ENCODE assay signal across 8 mouse cellular contexts in genomic region chr11:60540002-60540610, GRCm38 (mm10). TPM values are rescaled to one million over a fixed set of nuclear protein-coding genes. Genes with fewer than 3 reads are reported as not detected.
DNase-seq lines count a peak whose midpoint lies in the region; ATAC-seq and TF ChIP-seq lines count a peak whose summit lies in the region.

No protein-coding gene starts in this region.

- intact Hi-C loops in left cerebral cortex, postnatal 14 days (cut with DNase I) = no loop called here
- intact Hi-C loops in left cerebral cortex, postnatal 10 days (cut with DNase I) = no loop called here

- H3K36me3 ChIP-seq in heart, embryonic 13.5 days = peaks cover 37% of the 10 kb centered on the region
- H3K36me3 ChIP-seq in kidney, postnatal 0 days (ENCODE audit: insufficient read depth, low read length) = peaks cover 11% of the 10 kb centered on the region; the same call in 1 of the 2 replicates
- peaks cover 5% of the 10 kb centered on the region for H3K36me3 ChIP-seq in lung, embryonic 16.5 days (ENCODE audit: control insufficient read depth, insufficient read depth, low read length)

- H3K27me3 ChIP-seq in heart, embryonic 13.5 days (replicated peaks) = no peaks in the 10 kb centered on the region
- H3K27me3 ChIP-seq in kidney, postnatal 0 days (ENCODE audit: insufficient read depth, low read length) = no peaks in the 10 kb centered on the region
- H3K27me3 ChIP-seq in lung, embryonic 16.5 days (ENCODE audit: control insufficient read depth, insufficient read depth, low read depth, low read length) = no peaks in the 10 kb centered on the region

- peak; percentile 33 to 37 for DNase-seq in left cerebral cortex, postnatal 14 days (ENCODE audit: low spot score in 2 of 2)
- no peak for DNase-seq in left cerebral cortex, postnatal 10 days (ENCODE audit: extremely low spot score in 1 of 2, low spot score in 2 of 2)
- peak; percentile 14 for DNase-seq in brain, embryonic 14.5 days (ENCODE audit: low read depth)
- peak; percentile 46 for DNase-seq in kidney, postnatal 0 days (ENCODE audit: low spot score)
- no peak for DNase-seq in c-Kit-positive CD71-positive TER-119-positive erythroid progenitor cells, embryonic 14.5 days (ENCODE audit: low spot score)

- peak overlapping the region; percentile 18; the same call in 1 of the 2 replicates for H3K27ac ChIP-seq in heart, embryonic 13.5 days (replicated peaks)
- no peak overlapping the region for H3K27ac ChIP-seq in kidney, postnatal 0 days
- no peak overlapping the region; the same call in 1 of the 2 replicates for H3K27ac ChIP-seq in lung, embryonic 16.5 days (ENCODE audit: low read length)

- peak overlapping the region; percentile 99 for H3K4me2 ChIP-seq in heart, embryonic 13.5 days
- peak overlapping the region; percentile 84 for H3K4me2 ChIP-seq in kidney, postnatal 0 days (ENCODE audit: low read length)
- peak overlapping the region; percentile 94 for H3K4me2 ChIP-seq in lung, embryonic 16.5 days (ENCODE audit: low read depth, low read length)

- no peak for ATAC-seq in heart, embryonic 13.5 days (ENCODE audit: extremely low read depth, insufficient number of reproducible peaks, low FRiP score, low TSS enrichment)
- ATAC-seq in kidney, postnatal 0 days (replicated peaks; ENCODE audit: low FRiP score, low read depth) = no peak
- ATAC-seq in lung, embryonic 16.5 days (ENCODE audit: low read depth) = no peak
- ATAC-seq in activated CD4-positive, CD25-positive, alpha-beta regulatory T cell, adult 4 months = no peak

- H3K4me3 ChIP-seq in heart, embryonic 13.5 days = peak overlapping the region; percentile 99
- peak overlapping the region; percentile 23 for H3K4me3 ChIP-seq in kidney, postnatal 0 days (replicated peaks; ENCODE audit: low read depth, low read length)
- H3K4me3 ChIP-seq in lung, embryonic 16.5 days (ENCODE audit: low read length) = peak overlapping the region; percentile 49

- TF ChIP-seq POLR2A in brain, embryonic 14.5 days (IDR thresholded peaks at IDR 0.05; ENCODE audit: borderline replicate concordance, extremely low read depth, insufficient read depth, insufficient read length, poor library complexity, severe bottlenecking) = no peak

- no peaks in the 10 kb centered on the region for H3K9me3 ChIP-seq in heart, embryonic 13.5 days
- H3K9me3 ChIP-seq in kidney, postnatal 0 days (replicated peaks; ENCODE audit: low read length) = no peaks in the 10 kb centered on the region
- no peaks in the 10 kb centered on the region for H3K9me3 ChIP-seq in lung, embryonic 16.5 days (ENCODE audit: control insufficient read depth, low read length)

- TF ChIP-seq CTCF in brain, embryonic 14.5 days (IDR thresholded peaks at IDR 0.05; ENCODE audit: borderline replicate concordance, extremely low read depth, insufficient read depth, insufficient read length) = no peak
- TF ChIP-seq CTCF in kidney, postnatal 0 days (IDR thresholded peaks at IDR 0.05; ENCODE audit: low read depth) = no peak

- peak overlapping the region; percentile 81 for H3K9ac ChIP-seq in heart, embryonic 13.5 days
- H3K9ac ChIP-seq in kidney, postnatal 0 days (ENCODE audit: low read depth, low read length) = peak overlapping the region; percentile 28; the same call in 1 of the 2 replicates
- H3K9ac ChIP-seq in lung, embryonic 16.5 days (ENCODE audit: low read length) = peak overlapping the region; percentile 57

- peaks cover 65% of the 10 kb centered on the region for H3K4me1 ChIP-seq in heart, embryonic 13.5 days
- H3K4me1 ChIP-seq in kidney, postnatal 0 days (replicated peaks; ENCODE audit: insufficient read depth, low read length) = peaks cover 34% of the 10 kb centered on the region
- peaks cover 26% of the 10 kb centered on the region for H3K4me1 ChIP-seq in lung, embryonic 16.5 days (replicated peaks; ENCODE audit: control insufficient read depth, insufficient read depth, low read length)

- 7% methylated on average over 4 of the region's 4 CpGs for WGBS in heart, embryonic 13.5 days
- 2% methylated on average over 4 of the region's 4 CpGs for WGBS in kidney, postnatal 0 days
- WGBS in lung, embryonic 16.5 days = 4% methylated on average over 4 of the region's 4 CpGs

RNA-seq across cellular contexts. Expression of gene Alkbh5, which starts 3.9 kb away (rescaled TPM):
- total RNA-seq in left cerebral cortex, postnatal 14 days (2021) = 10 to 100 TPM; 43.5 to 44.8 TPM
- total RNA-seq in left cerebral cortex, postnatal 10 days (2021) = 10 to 100 TPM; 35.8 to 35.9 TPM
- polyA plus RNA-seq in brain, embryonic 14.5 days (2012; rRNA removed) = 15.8 and 22.4 TPM in 2 replicates
- polyA plus RNA-seq in heart, embryonic 13.5 days (2015; fragmentation: Nextera tagmentation; extraction: Ambion mirVana) = 32.1 and 35.8 TPM in 2 replicates
- polyA plus RNA-seq in kidney, postnatal 0 days (2015; fragmentation: Nextera tagmentation; extraction: Ambion mirVana) = 38.3 and 41.5 TPM in 2 replicates
- polyA plus RNA-seq in lung, embryonic 16.5 days (2015; fragmentation: Nextera tagmentation; extraction: Ambion mirVana) = 28.4 and 33.0 TPM in 2 replicates
- polyA plus RNA-seq in activated CD4-positive, CD25-positive, alpha-beta regulatory T cell, adult 4 months (2017; shearing (Covaris generic)) = 10 to 100 TPM; 31.4 to 40.9 TPM

Comparison
In these comparisons a context has a peak if more than half of its experiments do, and no peak if none do; other contexts are left out.
1. DNase-seq: peak in left cerebral cortex, postnatal 14 days (2 of 2), brain, embryonic 14.5 days (single experiment) and kidney, postnatal 0 days (single experiment); none in left cerebral cortex, postnatal 10 days (0 of 2) and c-Kit-positive CD71-positive TER-119-positive erythroid progenitor cells, embryonic 14.5 days (single experiment).
2. H3K4me3 ChIP-seq: peak in every context shown above with its lines; median percentile 99 in heart, embryonic 13.5 days; 49 in lung, embryonic 16.5 days; 23 in kidney, postnatal 0 days.
3. H3K9ac ChIP-seq: peak in every context shown above with its lines; median percentile 81 in heart, embryonic 13.5 days; 57 in lung, embryonic 16.5 days; 28 in kidney, postnatal 0 days.
4. Peak in every context shown above with its lines, with median percentiles within 50 percentile points of each other: H3K4me2 ChIP-seq.